Mouse (Mus musculus) activated CD4-positive, CD25-positive, alpha-beta regulatory T cell, adult 4 months (primary cell): ENCODE measurements around the gene Dnah11. TPM values are rescaled to one million over a fixed set of nuclear protein-coding genes. Genes with fewer than 3 reads are reported as not detected.

Experiments
- ATAC-seq: one replicate; pipeline ENCODE4 v1.8.0; 2017
- polyA plus RNA-seq, 2 experiments: library from polyadenylated mRNA; unstranded; fragments of 100-300 nt; shearing (Covaris generic); gene quantifications; one replicate each; pipeline ENCODE4 v1.2.1; 2017

Gene Dnah11
- polyA plus RNA-seq, 2 experiments from 2014 or later: 0.04 to 0.14 TPM

DNA sequence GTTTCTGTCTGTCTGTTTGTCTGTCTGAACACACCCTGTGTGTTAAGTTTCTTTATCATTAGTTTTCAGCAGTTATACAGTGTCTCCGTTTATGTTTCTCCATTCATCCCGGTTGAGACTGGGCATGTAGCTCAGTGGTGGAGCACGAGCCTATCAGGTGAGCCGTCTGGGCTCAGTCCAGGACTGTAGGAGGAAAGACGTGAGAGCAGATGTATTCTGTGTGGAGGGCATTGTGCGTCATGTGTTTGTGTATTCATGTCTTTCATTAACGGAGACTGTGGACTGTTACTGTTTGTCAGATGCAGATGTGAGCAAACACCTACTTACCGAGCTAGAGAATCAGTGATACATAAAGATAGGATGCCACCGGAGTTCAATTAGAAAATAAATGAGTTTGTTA lies 341.8 kb downstream of the Dnah11 start:
- no peak for ATAC-seq

DNA sequence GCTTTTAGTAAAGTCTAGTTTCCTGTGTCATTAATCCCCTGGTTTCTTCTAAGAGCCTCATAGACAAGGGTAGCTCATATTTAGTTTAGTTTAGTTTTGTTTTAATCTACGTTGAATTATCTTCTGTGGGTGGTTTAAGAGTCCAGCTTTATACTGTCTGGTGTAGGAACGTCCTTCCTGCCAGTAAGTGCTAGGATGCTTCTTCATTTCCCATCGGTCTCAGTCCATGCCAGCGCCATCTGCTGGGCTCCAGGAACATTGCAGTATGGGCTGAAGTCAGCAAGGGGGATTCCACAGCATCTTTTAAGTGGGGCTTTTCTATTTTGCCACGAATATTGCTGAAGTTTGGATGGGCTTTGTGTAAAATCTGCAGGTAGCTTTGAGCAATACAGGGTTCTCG lies 345.5 kb downstream of the Dnah11 start:
- peak; percentile 89 for ATAC-seq

DNA sequence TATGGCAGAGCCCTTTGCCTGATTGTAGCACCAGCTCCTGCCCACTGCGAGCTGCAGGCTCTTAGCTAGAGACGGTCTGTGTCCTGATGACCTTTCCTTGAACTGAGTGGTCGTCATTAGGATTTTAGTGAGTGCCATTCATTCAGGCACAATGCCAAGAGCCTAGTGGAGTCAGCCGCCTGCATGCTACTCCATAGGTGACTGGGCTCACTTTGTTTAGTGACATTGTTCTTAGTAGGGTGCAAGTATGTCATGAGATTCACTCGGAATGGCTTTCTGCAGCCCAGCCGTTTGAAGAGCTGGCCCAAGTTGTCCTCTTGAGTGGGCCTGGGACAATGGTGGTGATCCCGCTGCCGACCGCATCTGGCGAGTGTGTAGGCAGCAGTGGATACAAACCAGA lies 348.4 kb downstream of the Dnah11 start:
- ATAC-seq: no peak

DNA sequence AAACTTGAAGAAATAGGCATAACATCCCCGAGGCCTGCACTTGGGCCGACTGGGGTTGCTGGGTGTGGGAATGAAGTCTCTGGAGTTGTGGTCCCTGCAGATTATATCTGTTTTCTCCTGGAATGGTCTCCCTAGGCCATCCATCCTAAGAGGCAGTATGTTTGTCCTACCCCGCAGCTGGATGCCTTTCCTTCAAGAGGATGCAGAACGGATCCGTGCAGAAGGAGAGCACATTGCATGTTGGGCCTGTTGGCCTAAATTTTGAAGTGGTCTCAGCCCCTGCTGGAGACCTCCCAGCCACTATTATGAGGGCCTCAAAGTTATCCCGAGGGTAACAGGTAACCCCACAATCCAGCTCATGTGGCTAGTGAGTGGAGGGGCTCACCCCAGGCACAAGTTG lies 350.2 kb downstream of the Dnah11 start:
- no peak for ATAC-seq

DNA sequence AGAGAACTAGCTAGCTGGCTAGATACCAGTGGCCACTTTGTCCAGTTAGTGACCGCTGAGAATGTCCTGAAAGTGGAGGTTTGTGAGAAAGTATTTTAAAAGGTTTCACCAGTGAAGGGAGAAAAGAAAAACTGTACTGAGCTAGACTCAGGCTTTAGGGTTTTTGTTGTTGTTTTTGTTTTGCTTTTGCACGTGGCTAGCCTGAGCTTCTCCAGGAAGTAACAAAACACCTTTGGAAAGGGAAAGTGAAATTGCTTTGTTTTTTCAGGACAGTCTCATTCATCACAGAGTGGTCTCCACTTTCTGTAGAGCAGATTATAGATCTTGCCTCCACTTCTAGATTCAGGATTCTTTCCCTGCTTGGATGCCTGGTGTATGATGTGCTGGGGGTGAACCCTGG lies 353.9 kb downstream of the Dnah11 start:
- ATAC-seq: peak; percentile 16

DNA sequence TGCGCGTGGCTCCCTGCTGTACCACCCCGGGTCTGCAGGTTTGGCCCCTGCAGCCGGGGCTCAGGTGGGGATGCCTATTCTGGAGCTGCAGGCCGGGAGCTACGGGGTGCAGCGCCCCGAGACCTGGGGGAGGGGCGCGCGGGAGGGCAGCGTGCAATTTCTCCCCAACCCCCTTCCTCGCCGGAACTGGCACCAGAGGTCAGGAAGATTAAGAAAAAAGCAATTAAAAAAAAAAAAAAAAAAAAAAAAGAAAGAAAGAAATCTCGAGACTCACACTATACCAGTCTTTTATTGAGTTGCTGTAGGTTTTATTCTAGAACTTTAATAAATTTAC lies 354.8 kb downstream of the Dnah11 start:
- ATAC-seq: no peak

DNA sequence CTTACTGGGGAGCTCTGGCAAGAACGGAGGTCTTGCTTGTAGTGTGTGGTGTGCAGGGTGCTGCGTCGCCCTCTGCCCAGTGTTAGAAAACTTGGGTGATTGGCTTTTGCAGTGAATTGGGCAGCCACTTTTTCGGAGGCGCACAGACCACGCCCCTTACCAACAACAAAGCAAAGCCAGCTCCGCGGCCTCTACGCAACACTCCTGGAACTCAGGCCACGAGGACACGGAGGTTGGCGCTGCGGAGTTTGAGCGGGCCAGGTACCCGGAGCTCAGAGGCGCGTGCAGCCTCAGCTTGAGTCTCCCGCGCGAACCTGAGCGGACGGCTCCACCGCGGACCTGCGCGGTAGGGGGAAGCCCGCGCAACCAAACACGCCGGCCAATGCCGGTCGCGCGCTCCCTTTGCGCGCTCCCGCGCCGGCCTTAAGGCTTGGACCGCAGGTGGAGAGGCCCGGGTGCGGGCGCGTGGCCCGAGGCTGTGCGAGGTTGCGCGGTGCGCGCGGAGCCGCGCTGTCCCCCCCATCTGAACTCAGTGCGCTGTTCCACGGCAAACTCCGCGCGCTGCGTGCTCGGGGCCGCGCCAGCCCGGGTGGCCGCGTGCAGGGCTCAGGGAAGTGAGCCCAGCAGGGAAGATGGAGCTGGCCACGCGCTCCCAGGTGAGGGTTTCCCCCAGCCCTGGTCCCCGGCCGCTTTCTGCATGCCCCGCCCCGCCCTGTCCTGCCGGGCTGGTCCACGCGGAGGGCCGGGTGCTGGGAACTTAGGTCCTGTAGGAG lies 355.4 kb downstream of the Dnah11 start:
- peak; percentile 87 for ATAC-seq

DNA sequence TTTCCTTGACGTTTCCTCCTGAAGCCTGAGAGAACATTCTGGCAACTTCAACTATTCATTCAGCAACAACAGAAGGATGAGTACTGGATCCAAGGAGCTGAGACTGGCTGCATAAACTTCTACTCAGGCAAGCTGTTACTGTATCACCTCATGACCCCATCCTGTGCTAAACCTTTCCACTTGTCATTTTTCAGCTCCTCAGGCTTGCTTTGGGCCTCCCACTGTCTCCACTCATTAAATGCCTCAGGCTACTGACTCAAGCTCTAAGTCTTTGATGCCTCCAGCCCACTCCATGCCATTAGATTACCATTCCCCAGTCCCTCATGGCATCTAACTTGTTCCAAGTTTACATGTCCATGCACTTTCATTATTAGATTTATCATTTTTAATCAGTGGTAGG lies 356.2 kb downstream of the Dnah11 start:
- ATAC-seq: no peak

DNA sequence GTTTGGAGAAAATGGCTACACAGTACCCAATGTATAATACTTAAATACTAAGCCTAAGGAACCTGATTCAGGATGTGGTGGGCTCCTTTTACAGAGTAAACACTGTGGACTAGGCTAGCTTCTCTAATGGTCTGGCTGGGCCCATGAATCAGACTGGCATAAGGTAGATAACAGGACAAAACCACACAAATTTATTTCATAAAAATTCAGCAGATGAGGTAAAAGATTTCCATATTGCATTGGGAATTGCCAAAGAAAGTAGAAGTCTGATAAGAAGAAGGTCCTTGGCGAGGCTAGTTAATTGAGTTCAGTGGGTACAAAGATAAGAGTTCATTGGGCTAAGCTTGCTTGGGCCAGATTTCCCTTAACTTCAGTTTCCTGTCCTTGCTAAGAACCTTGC lies 358.1 kb downstream of the Dnah11 start:
- ATAC-seq: no peak

DNA sequence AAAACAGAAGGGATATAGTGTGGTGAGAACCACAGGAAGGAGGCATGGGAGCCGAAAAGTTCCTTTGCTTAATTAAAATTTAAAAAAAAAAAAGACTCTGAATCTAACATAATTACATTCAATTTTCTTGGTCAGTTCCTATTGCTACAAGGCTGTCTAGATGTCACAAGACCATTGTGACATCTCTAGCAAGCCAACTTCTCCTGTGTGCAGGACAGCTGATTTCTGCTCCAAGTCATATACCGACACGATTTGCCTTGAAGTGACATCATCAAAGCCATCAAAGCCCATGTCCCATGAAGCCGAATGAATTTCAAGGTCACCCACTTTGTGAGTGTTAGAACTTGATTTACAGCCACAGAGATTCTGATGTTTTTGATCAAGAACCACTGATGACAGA lies 361.5 kb downstream of the Dnah11 start:
- ATAC-seq: no peak

DNA sequence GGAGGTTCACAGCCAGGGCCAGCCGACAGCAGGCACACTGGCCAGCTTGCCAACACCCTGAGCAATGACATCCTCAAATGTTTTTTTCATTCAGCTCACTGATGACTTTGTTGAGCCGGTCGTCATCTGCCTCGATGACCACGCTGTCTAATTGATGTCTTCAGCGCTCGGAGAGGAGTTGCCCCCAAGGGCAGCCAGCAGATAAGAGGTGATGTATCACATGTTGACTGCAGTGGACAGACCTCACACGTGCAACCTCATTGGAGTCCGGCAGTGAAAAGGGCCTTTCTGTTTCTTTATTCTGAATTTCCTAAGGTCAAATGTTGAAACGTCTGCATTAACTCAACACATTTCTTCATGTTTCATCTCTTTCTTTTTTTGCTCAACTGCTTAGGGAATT lies 363.5 kb downstream of the Dnah11 start:
- ATAC-seq: no peak

DNA sequence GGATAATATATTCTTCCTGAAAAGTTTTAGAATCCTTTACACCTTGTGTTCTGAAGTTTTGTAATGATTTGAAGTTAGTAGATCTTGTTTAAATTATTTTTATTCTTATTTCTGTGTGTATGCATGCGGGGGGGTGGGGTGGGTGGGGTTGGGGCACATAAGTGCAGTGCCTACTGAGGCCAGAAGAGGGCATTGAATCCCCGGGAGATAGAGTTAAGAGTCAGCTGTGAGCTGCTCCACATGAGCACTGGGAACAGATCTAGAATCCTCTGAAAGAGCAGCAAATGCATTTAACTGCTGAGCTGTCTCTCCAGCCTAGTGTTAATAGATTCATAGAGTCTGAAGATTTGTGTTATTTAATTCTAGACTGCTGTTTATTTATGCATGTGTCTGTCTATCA lies 364.2 kb downstream of the Dnah11 start:
- ATAC-seq: no peak

DNA sequence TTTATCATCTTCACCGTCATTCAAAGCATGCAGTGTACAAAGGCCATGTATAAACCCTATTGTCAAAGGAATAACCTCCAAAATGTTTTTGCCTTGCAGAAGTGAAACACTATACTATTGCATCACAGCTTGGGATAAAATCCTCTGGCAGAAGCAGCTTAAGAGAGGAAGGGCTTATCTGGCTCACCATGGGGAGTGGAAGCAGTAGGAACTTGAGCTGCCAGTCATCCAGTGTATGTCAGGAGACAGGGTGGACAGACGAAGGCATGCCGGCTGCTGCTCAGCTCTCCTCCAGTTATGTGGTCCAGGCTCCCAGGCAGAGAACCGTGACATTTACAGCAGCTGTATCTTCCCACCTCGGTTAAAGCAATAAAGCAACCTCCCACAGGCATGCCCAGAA lies 366.7 kb downstream of the Dnah11 start:
- no peak for ATAC-seq

DNA sequence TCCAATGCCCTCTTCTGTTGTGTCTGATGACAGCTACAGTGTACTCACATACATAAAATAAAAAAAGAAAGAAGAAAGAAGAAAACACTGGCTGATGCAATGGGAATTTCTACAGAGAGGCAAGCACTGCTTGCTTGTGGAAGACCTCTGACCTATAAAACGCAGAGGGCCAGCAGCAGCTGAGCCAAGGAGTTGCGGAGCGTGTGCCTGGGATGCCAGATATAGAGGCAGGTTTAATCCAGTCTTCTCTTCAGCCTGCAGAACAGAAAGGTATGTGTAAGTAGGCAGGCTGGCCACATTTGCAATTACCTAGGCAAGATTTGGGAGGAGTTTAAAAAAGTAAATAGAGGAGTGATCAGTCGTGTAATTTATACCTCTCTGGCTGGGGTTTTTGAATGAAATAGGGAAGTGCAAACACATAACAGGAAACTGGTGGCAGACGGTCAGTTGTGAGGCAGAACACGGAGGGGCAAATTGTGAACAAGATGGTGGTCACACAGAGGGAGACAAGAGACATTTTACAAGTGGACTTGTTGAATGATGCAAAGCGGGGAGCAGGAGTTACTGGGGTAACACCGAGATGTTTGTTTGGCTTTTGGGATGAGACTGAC lies 367.4 kb downstream of the Dnah11 start:
- no peak for ATAC-seq

DNA sequence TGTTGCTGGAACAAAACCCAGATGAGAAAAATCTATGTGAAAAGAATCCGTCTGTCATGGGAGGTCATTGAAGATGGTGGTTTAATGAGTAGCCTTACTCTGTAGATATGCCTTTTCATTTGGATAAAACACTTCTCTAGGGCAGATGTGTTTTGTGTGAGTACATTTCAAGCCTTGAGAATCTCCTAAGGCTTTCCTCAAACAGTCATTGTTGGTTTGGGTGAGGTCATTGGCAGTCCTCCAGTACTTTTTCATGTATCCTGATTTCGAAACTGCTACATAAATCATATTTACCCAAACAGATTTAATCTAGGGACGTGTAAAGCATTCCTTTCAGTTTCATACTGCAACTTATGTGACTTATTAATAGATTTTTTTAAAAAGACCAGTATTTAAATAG lies 370.5 kb downstream of the Dnah11 start:
- ATAC-seq: no peak

Other genes with a start within 250 kb of the Dnah11 start
- gene Sp4, start 102.4 kb upstream of the Dnah11 start, polyA plus RNA-seq: 10 to 100 TPM; 19.3 TPM